In the genomic region with DNA sequence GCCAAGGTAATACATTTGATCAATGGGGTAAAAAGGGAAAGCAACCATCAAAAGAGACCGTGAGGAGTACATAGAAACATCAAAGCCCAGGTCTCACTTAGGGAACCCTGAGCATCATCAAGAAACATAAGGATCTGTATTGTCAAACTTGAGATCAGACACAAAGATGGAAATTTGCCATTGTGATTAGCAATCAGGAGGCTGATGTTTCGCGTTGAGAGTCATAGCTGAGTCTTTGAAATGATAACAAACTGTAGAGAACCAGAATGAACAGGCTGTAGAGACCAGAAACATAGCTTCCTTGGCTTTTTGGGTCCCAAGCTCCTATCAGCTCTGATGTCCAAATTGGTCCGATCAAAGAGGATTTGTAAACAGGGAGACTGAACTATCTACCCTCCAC, we compare ENCODE assay signal across 32 mouse cellular contexts.
"Had no signal": no experiment of that assay in that cellular context is flagged by ENCODE, and none has a peak within 500 bp of the region (broad histone marks: within the 10 kb centered on the region; RNA-seq: fewer than 3 reads in every experiment).

No protein-coding gene starts in this region.

- H3K36me3 ChIP-seq: limb, embryonic 10.5 days; limb, embryonic 12.5 days; limb, embryonic 13.5 days; limb, embryonic 15.5 days; liver, embryonic 12.5 days; liver, embryonic 13.5 days; liver, embryonic 15.5 days; lung, embryonic 15.5 days; midbrain, embryonic 10.5 days; midbrain, embryonic 12.5 days; midbrain, embryonic 13.5 days; midbrain, embryonic 15.5 days; neural tube, embryonic 12.5 days had no signal

- H3K4me2 ChIP-seq: limb, embryonic 12.5 days; limb, embryonic 13.5 days; limb, embryonic 15.5 days; liver, embryonic 11.5 days; liver, embryonic 12.5 days; liver, embryonic 13.5 days; liver, embryonic 15.5 days; lung, embryonic 14.5 days; lung, embryonic 15.5 days; midbrain, embryonic 11.5 days; midbrain, embryonic 12.5 days; midbrain, embryonic 13.5 days; midbrain, embryonic 15.5 days; neural tube, embryonic 12.5 days had no signal

- DNase-seq: left cerebral cortex, postnatal 4 days; liver; liver, embryonic 13.5 days; liver, postnatal 0 days; lung, adult 18-20 months; lung, adult 2 months; lung, embryonic 14.5 days; lung, postnatal 10 days; lung, postnatal 14 days; lung, postnatal 36 days; lung, postnatal 4 days; midbrain, embryonic 14.5 days had no signal

- H3K9ac ChIP-seq: limb, embryonic 12.5 days; limb, embryonic 13.5 days; limb, embryonic 15.5 days; liver, embryonic 12.5 days; liver, embryonic 13.5 days; liver, embryonic 14.5 days; liver, embryonic 15.5 days; liver, postnatal 0 days; lung, embryonic 14.5 days; lung, embryonic 15.5 days; midbrain, embryonic 12.5 days; midbrain, embryonic 13.5 days; midbrain, embryonic 15.5 days; neural tube, embryonic 12.5 days had no signal

- H3K4me3 ChIP-seq: limb, embryonic 10.5 days; limb, embryonic 12.5 days; limb, embryonic 13.5 days; limb, embryonic 15.5 days; liver, embryonic 12.5 days; liver, embryonic 13.5 days; liver, embryonic 15.5 days; lung, embryonic 15.5 days; megakaryocyte, embryonic 14.5 days; midbrain, embryonic 10.5 days; midbrain, embryonic 12.5 days; midbrain, embryonic 13.5 days; midbrain, embryonic 15.5 days; myocyte; neural tube, embryonic 12.5 days had no signal

- H3K4me1 ChIP-seq: liver, embryonic 12.5 days; liver, embryonic 13.5 days; liver, embryonic 15.5 days; midbrain, embryonic 10.5 days; midbrain, embryonic 12.5 days; midbrain, embryonic 13.5 days; midbrain, embryonic 15.5 days; neural tube, embryonic 12.5 days had no signal

- H3K27ac ChIP-seq: limb, embryonic 10.5 days; limb, embryonic 12.5 days; limb, embryonic 13.5 days; limb, embryonic 15.5 days; liver, embryonic 12.5 days; liver, embryonic 13.5 days; liver, embryonic 14.5 days; liver, embryonic 15.5 days; macrophage; midbrain, embryonic 10.5 days; midbrain, embryonic 12.5 days; midbrain, embryonic 13.5 days; midbrain, embryonic 15.5 days; neural tube, embryonic 12.5 days had no signal

- ATAC-seq: liver, embryonic 12.5 days; liver, postnatal 0 days; lung, postnatal 0 days; midbrain, embryonic 13.5 days; midbrain, embryonic 15.5 days; midbrain, embryonic 16.5 days had no signal

- H3K27me3 ChIP-seq: limb, embryonic 12.5 days; limb, embryonic 13.5 days; limb, embryonic 15.5 days; liver, embryonic 12.5 days; liver, embryonic 13.5 days; liver, embryonic 15.5 days; lung, embryonic 15.5 days; midbrain, embryonic 12.5 days; midbrain, embryonic 13.5 days; midbrain, embryonic 15.5 days; neural tube, embryonic 12.5 days had no signal

- H3K9me3 ChIP-seq: limb, embryonic 10.5 days; limb, embryonic 12.5 days; limb, embryonic 13.5 days; limb, embryonic 15.5 days; liver, embryonic 12.5 days; liver, embryonic 13.5 days; liver, embryonic 15.5 days; lung, embryonic 15.5 days; megakaryocyte, embryonic 14.5 days; midbrain, embryonic 10.5 days; midbrain, embryonic 12.5 days; midbrain, embryonic 13.5 days; midbrain, embryonic 15.5 days; neural tube, embryonic 12.5 days had no signal
